26 mouse cellular contexts compared by ENCODE assay signal in genomic region chr6:93580716-93581115, GRCm38 (mm10).
A peak's percentile ranks its signal among the peaks of the same experiment; 100 is the strongest.
DNase-seq lines count a peak whose midpoint lies in the region; ATAC-seq and TF ChIP-seq lines count a peak whose summit lies in the region.
"Had no signal": no experiment of that assay in that cellular context is flagged by ENCODE, and none has a peak within 500 bp of the region (broad histone marks: within the 10 kb centered on the region; RNA-seq: fewer than 3 reads in every experiment).

No protein-coding gene starts in this region.

- H3K4me1 ChIP-seq in forebrain, postnatal 0 days (ENCODE audit: insufficient read depth), result no peaks in the 10 kb centered on the region
- H3K4me1 ChIP-seq in forebrain, embryonic 15.5 days, result no peaks in the 10 kb centered on the region
- H3K4me1 ChIP-seq in midbrain, embryonic 13.5 days (replicated peaks), result peaks cover 8% of the 10 kb centered on the region; the same call in 1 of the 2 replicates
- H3K4me1 ChIP-seq in midbrain, embryonic 10.5 days, result peaks cover 15% of the 10 kb centered on the region
- no peaks in the 10 kb centered on the region for H3K4me1 ChIP-seq in midbrain, postnatal 0 days (ENCODE audit: insufficient read depth, low read length)
- H3K4me1 ChIP-seq: heart, embryonic 10.5 days; heart, embryonic 15.5 days; limb, embryonic 12.5 days; lung, embryonic 15.5 days; neural tube, embryonic 12.5 days had no signal

- H3K27me3 ChIP-seq in forebrain, postnatal 0 days (ENCODE audit: insufficient read depth, low read length), result no peaks in the 10 kb centered on the region
- H3K27me3 ChIP-seq in forebrain, embryonic 15.5 days, result no peaks in the 10 kb centered on the region
- H3K27me3 ChIP-seq in midbrain, embryonic 13.5 days, result no peaks in the 10 kb centered on the region
- peaks cover 16% of the 10 kb centered on the region for H3K27me3 ChIP-seq in midbrain, embryonic 10.5 days (ENCODE audit: low read depth, poor library complexity, severe bottlenecking)
- no peaks in the 10 kb centered on the region for H3K27me3 ChIP-seq in midbrain, postnatal 0 days (ENCODE audit: insufficient read depth, low read length)
- H3K27me3 ChIP-seq: heart, embryonic 15.5 days; hindbrain, embryonic 15.5 days; limb, embryonic 12.5 days; lung, embryonic 15.5 days; neural tube, embryonic 12.5 days had no signal

- WGBS in forebrain, postnatal 0 days, result 65% methylated on average over 6 of the region's 6 CpGs
- 69% methylated on average over 6 of the region's 6 CpGs for WGBS in forebrain, embryonic 15.5 days
- WGBS in midbrain, embryonic 13.5 days, result 56% methylated on average over 6 of the region's 6 CpGs
- WGBS in midbrain, embryonic 10.5 days, result 71% methylated on average over 6 of the region's 6 CpGs
- WGBS in midbrain, postnatal 0 days, result 46% methylated on average over 6 of the region's 6 CpGs

- ATAC-seq in forebrain, postnatal 0 days, result no peak
- ATAC-seq in forebrain, embryonic 15.5 days (replicated peaks), result no peak
- ATAC-seq in midbrain, embryonic 13.5 days, result 0 out of 2 replicates have a peak, but pooled peaks have one; percentile 17
- ATAC-seq in midbrain, postnatal 0 days (ENCODE audit: low FRiP score), result no peak
- no peak for ATAC-seq in erythroblast, adult 5-6 weeks (replicated peaks; ENCODE audit: low FRiP score, poor library complexity, severe bottlenecking)

- H3K4me3 ChIP-seq in forebrain, postnatal 0 days (ENCODE audit: low read depth, low read length), result no peak overlapping the region
- H3K4me3 ChIP-seq in forebrain, embryonic 15.5 days, result no peak overlapping the region
- H3K4me3 ChIP-seq in midbrain, embryonic 13.5 days (replicated peaks), result no peak overlapping the region
- H3K4me3 ChIP-seq in midbrain, embryonic 10.5 days, result no peak overlapping the region
- H3K4me3 ChIP-seq in midbrain, postnatal 0 days (ENCODE audit: low read depth, low read length), result no peak overlapping the region
- H3K4me3 ChIP-seq: heart, embryonic 10.5 days; heart, embryonic 15.5 days; hindbrain, embryonic 15.5 days; layer of hippocampus, adult 2 months; left cerebral cortex, adult 2 months; limb, embryonic 12.5 days; lung, embryonic 15.5 days; midbrain, embryonic 12.5 days; myocyte; neural tube, embryonic 12.5 days had no signal

- no peak overlapping the region for H3K27ac ChIP-seq in forebrain, postnatal 0 days (ENCODE audit: low read depth, low read length)
- no peak overlapping the region for H3K27ac ChIP-seq in forebrain, embryonic 15.5 days (replicated peaks)
- no peak overlapping the region for H3K27ac ChIP-seq in midbrain, embryonic 13.5 days
- no peak overlapping the region for H3K27ac ChIP-seq in midbrain, embryonic 10.5 days (replicated peaks)
- no peak overlapping the region for H3K27ac ChIP-seq in midbrain, postnatal 0 days (ENCODE audit: low read depth, low read length)
- H3K27ac ChIP-seq: heart, embryonic 10.5 days; heart, embryonic 15.5 days; hindbrain, embryonic 15.5 days; layer of hippocampus, adult 2 months; left cerebral cortex, adult 2 months; limb, embryonic 12.5 days; lung, embryonic 15.5 days; midbrain, embryonic 12.5 days; neural tube, embryonic 12.5 days had no signal

- peak; percentile 11 for DNase-seq in forebrain, postnatal 0 days
- no peak for DNase-seq in midbrain, embryonic 10.5 days (ENCODE audit: low spot score)
- peak; percentile 46 for DNase-seq in midbrain, postnatal 0 days (ENCODE audit: low spot score)
- no peak for DNase-seq in urinary bladder, postnatal 14 days (ENCODE audit: low spot score)
- DNase-seq: adrenal gland, postnatal 25 days; cerebellum, adult 2 months; cerebellum, postnatal 14 days; gastrocnemius, postnatal 14 days; heart, postnatal 36 days; kidney, adult 18-20 months; kidney, postnatal 36 days; right cerebral cortex, postnatal 14 days; thymus, postnatal 14 days had no signal

- no peak for TF ChIP-seq CTCF in forebrain, postnatal 0 days (IDR thresholded peaks at IDR 0.05; ENCODE audit: low read depth)
- no peak for TF ChIP-seq CTCF in midbrain, postnatal 0 days (IDR thresholded peaks at IDR 0.05)

- H3K36me3 ChIP-seq in forebrain, postnatal 0 days (ENCODE audit: insufficient read depth), result no peaks in the 10 kb centered on the region
- no peaks in the 10 kb centered on the region for H3K36me3 ChIP-seq in forebrain, embryonic 15.5 days
- H3K36me3 ChIP-seq in midbrain, embryonic 13.5 days, result no peaks in the 10 kb centered on the region
- no peaks in the 10 kb centered on the region for H3K36me3 ChIP-seq in midbrain, embryonic 10.5 days
- H3K36me3 ChIP-seq in midbrain, postnatal 0 days (ENCODE audit: insufficient read depth, low read length), result no peaks in the 10 kb centered on the region
- H3K36me3 ChIP-seq: heart, embryonic 10.5 days; heart, embryonic 15.5 days; hindbrain, embryonic 15.5 days; limb, embryonic 12.5 days; lung, embryonic 15.5 days; midbrain, embryonic 12.5 days; neural tube, embryonic 12.5 days had no signal

- no peaks in the 10 kb centered on the region for H3K9me3 ChIP-seq in forebrain, postnatal 0 days (ENCODE audit: low read length)
- no peaks in the 10 kb centered on the region for H3K9me3 ChIP-seq in forebrain, embryonic 15.5 days
- H3K9me3 ChIP-seq in midbrain, embryonic 13.5 days, result no peaks in the 10 kb centered on the region
- no peaks in the 10 kb centered on the region for H3K9me3 ChIP-seq in midbrain, embryonic 10.5 days (replicated peaks)
- H3K9me3 ChIP-seq in midbrain, postnatal 0 days (ENCODE audit: low read length), result no peaks in the 10 kb centered on the region
- H3K9me3 ChIP-seq: heart, embryonic 10.5 days; heart, embryonic 15.5 days; hindbrain, embryonic 15.5 days; limb, embryonic 12.5 days; lung, embryonic 15.5 days; midbrain, embryonic 12.5 days; neural tube, embryonic 12.5 days had no signal

- no peak overlapping the region for H3K9ac ChIP-seq in forebrain, postnatal 0 days
- no peak overlapping the region for H3K9ac ChIP-seq in forebrain, embryonic 15.5 days (replicated peaks)
- H3K9ac ChIP-seq in midbrain, embryonic 13.5 days (replicated peaks), result no peak overlapping the region
- no peak overlapping the region for H3K9ac ChIP-seq in midbrain, postnatal 0 days (replicated peaks; ENCODE audit: low read length, poor library complexity, severe bottlenecking)
- H3K9ac ChIP-seq: heart, embryonic 15.5 days; hindbrain, embryonic 15.5 days; limb, embryonic 12.5 days; lung, embryonic 15.5 days; midbrain, embryonic 12.5 days; neural tube, embryonic 12.5 days had no signal

- H3K4me2 ChIP-seq in forebrain, postnatal 0 days (ENCODE audit: low read depth), result no peak overlapping the region
- H3K4me2 ChIP-seq in forebrain, embryonic 15.5 days (replicated peaks), result no peak overlapping the region
- no peak overlapping the region for H3K4me2 ChIP-seq in midbrain, embryonic 13.5 days (replicated peaks)
- H3K4me2 ChIP-seq in midbrain, postnatal 0 days (ENCODE audit: low read depth, low read length, poor library complexity, severe bottlenecking), result no peak overlapping the region
- H3K4me2 ChIP-seq: heart, embryonic 15.5 days; hindbrain, embryonic 15.5 days; limb, embryonic 12.5 days; lung, embryonic 15.5 days; midbrain, embryonic 12.5 days; neural tube, embryonic 12.5 days had no signal

Comparison
In these comparisons a context has a peak if more than half of its experiments do, and no peak if none do; other contexts are left out.
1. DNase-seq: peak in forebrain, postnatal 0 days (single experiment) and midbrain, postnatal 0 days (single experiment); none in midbrain, embryonic 10.5 days (single experiment) and urinary bladder, postnatal 14 days (single experiment).